Mouse (Mus musculus) frontal cortex, postnatal 36 days (tissue): ENCODE measurements around the gene Plekhg3.

Source experiments
- DNase-seq, 2 experiments: peaks; one replicate each; pipeline ENCODE4 v3.0.0; 2022; ENCODE audit warnings: low spot score in 2 of 2

Plekhg3 gene

DNA sequence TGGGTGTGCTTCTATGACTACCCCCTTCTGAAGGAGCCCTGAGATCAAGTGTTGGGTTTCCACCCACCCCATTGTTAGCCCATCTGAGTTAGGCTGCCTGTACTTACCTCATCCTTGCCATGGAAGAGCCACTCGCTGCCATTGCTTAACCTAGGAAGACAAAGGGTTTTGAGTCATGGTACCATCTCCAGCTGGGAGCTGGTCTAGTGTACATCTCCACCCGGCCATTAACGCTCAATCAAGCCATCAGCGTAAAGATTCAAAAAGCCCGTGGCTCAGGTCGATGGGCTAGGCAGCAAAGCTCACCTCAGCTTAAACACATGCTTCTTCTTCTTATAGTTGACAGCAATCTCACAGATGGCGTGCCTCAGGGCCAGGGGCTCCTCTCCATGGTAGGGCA lies 52.8 kb downstream of the Plekhg3 start:
- no peak for DNase-seq

DNA sequence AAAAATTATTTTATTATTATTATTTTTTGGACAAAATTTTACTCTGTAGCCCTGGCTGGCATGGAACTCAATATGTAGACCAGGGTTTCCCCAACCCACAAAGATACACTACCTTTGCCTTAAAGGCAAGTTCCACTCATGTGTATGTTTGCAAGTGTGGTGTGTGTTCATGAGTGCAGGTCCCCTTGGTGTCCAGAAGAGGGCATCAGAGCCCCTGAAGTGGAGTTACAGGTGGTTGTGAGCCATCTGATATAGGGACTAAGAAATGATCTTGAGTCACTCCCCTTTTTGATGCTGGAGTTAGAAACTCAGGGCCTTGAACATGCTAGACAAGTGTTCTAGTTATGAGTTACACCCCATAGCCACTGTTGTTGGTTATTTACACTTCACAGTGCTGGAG lies 54.3 kb downstream of the Plekhg3 start:
- no peak for DNase-seq

DNA sequence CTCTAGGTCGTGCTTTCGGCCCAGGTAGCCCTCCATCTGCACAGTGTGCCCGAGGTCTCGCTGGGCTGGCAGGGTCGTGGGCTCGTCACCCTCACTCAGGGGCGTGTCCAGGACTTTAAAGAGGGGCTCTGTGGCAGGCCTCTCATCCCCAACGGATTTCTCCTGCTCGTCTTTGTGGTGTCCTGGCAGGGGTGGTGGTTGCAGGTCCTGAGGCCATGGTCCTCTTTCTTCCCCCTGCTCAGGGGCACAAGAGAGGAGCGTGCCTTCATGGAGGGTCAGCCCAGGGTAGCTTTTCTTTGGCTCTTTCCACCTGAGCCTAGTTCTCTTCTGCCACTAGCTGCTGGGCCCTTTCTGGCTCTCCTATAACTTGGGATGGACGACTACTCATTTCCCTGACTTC lies 56.7 kb downstream of the Plekhg3 start:
- no peak for DNase-seq

DNA sequence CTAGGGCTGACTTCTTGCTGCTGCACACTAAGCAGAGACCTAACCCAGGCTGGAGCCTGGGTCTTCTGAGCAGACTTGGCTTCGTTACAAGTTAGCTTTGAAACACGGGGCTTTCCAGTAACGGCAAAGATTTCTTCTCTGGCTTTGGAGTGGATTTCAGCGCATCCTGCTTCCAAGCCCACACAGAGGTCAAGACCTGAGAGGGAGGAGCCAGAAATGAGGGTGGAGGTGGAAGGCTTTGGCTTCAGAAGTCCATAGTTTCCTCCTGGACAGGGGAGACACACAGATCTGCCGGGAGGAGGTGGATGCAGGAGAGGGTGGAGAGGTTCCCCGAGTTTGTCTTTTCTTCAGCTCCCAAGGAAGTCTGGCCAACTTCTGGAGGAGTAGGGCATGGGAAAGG lies 58.8 kb downstream of the Plekhg3 start:
- DNase-seq: no peak

DNA sequence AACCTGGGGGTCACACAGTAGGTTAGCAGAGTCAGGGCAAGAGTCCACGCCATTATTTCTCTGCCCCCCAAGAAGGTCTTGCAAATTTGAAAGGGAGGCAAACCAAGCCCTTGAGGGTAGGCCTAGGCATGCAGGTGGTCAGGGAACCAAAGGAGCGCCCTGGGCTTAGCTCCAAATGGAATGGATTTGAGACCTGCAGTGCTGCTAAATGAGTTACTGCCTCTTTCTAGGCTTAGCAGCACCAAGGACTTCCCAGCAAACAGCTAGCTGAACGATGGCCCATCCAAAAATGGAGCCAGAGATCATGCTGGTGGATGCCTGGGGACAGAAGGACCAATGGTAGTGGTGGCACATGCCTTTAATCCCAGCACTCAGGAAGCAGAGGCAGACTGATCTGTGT lies 60.3 kb downstream of the Plekhg3 start:
- DNase-seq: no peak

DNA sequence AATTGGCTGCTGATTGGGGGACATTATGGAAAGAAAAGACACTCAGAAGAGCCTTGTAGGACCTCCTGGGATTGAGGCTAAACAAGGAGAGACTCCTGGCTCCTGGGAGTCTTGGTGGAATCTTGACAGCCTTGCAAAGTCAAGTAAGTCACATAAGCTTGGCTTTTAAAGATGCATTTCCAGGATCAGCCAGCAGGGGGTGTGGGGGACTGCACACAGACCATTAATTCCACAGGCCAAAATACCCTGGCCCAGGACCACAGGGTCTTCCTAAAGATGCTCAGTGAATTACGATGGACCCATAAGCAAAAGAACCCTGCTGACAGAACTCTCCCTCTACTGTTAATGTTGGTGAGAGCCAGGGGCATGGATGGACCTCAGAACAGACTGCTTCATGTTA lies 61.5 kb downstream of the Plekhg3 start:
- DNase-seq: peak in 1 of 2 experiments; percentile 54

DNA sequence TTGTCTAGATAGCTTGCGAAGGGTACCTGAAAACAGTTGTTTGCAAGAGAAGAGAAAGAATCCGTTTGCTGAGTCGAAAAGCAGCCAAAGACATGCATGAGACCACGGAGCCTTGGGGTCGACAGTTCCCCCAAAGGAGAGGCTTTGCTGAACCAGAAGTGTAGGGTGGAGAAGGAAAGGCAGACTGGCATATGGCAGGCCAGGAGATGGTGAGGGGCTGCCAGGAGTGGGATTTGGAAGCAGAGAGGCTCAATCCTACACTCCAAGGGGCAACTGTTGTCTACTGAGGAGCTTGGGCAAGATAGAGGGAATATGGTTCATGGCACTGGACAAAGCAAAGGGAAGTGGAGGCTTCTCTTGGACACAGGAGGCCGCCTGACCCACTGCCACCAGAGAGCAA lies 62.6 kb downstream of the Plekhg3 start:
- DNase-seq: no peak

DNA sequence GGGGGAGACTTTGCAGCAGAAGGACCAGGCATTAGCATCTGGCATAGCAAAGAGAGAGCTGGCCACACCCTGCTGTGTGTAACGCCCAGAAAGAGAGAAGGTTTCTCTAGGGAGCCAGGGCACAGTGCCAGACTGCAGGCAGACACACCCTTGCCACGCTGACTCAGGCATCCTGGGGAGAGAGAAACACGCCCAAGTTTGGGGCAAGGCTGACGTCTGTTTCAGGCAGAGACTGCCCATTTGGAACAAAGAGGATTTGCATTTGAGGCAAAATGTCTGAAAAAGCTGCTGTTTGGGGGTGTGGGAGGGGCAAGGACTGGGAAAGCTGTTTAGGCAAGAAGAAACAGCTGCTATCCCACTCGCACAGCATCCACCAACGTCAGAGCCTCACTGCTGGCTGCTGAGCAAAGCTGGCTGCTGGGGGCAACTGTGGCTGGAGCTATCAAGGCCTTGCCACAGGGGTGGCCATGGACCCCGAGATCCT lies 63.2 kb downstream of the Plekhg3 start:
- DNase-seq: peak; percentile 75 to 77

DNA sequence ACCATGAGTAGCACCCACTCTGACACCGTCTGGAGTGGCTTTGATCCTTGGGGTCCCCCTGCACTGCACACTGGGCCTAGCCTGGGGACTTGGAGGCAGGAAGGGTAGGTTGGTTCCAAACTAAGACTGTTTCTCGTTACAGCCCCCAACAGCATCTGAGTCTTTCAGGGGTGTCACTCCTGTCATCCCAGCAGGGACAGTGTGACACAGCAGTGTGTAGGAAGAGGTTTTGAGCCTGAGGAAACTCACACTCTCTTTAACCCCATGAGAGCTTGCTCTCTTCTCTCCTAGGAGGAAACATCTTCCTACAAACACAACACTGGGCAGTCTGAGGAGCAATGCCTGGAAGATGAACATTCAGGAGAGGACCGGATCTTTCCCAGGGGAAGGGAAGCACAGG lies 63.9 kb downstream of the Plekhg3 start:
- DNase-seq: peak in 1 of 2 experiments; percentile 15

DNA sequence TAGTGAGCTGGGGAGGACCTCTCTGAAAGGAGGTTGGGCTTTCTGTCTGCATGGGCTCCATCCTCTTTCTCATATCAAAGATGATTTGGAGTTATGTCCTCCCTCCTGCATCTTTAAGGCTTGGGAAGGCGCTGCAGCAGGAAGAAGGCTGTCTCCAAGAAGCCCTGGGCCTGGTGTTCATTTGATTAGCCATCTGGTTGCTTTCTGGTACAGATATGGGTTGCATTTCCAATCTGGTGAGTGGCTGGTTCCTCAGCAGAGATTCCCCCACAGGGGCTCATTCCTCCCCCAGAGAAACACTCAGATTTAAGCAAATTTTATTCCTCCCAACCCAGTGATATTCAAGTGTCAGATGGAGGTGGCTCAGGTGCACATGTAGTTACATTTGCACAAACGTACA lies 65.1 kb downstream of the Plekhg3 start:
- DNase-seq: peak in 1 of 2 experiments; percentile 56

DNA sequence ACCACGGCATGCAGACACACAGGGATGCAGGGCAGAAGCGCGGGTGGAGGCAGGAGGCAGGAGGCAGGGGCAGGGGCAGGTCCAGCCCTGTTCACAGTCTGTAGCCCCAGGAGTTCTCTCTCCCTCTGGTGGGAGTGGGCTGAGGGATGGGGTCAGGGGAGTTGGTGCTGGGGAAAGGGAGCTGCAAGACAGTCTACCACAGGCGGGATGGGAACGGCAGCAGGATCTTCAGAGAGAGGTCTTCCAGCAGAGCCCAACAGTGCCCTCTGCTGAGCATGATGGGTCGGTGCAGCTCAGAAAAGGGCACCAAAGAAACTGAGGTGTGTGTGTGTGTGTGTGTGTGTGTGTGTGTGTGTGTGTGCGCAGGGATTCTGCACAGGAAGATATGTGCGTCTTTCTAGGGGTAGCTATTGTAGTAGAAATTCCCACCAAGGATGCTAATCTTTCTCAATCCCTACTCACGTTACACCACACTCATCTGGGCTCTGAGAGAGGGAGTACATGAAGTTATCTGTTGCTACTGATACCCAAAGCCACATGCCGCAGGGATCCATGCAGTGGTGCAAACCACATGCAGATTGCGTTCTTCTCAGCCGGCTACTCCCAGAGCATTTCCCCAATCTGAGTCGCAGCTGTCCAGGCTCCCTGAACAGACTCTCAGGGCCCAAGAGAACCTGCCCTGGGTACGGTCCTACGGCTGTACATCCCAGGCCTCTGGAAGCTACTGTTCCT lies 65.8 kb downstream of the Plekhg3 start:
- peak; percentile 65 to 81 for DNase-seq

DNA sequence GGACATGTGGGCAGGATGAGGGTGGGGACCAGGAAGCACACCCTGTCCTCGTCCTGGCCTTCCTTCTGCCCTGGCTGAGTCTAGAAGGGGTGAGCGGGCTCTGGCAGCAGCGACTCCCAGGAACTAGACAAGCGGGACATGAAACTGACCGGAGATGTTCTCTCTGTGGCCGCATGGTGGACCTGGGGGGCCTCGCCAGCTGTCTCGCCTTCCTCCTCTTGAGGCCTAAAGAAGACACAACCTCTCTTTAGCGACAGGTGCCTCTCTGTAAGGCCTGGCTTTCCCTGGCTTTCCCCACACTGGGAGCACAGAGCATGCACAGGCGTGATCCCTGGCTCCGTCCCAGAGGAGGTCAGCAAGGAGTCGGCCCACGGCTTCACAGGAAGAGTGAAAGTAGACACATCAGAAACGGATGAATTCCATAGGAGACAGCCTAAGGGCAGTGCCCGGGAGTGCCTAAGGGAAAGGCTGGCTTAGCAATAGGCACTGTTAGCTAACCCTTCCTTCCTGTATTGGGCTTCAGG lies 66.9 kb downstream of the Plekhg3 start:
- DNase-seq: no peak

DNA sequence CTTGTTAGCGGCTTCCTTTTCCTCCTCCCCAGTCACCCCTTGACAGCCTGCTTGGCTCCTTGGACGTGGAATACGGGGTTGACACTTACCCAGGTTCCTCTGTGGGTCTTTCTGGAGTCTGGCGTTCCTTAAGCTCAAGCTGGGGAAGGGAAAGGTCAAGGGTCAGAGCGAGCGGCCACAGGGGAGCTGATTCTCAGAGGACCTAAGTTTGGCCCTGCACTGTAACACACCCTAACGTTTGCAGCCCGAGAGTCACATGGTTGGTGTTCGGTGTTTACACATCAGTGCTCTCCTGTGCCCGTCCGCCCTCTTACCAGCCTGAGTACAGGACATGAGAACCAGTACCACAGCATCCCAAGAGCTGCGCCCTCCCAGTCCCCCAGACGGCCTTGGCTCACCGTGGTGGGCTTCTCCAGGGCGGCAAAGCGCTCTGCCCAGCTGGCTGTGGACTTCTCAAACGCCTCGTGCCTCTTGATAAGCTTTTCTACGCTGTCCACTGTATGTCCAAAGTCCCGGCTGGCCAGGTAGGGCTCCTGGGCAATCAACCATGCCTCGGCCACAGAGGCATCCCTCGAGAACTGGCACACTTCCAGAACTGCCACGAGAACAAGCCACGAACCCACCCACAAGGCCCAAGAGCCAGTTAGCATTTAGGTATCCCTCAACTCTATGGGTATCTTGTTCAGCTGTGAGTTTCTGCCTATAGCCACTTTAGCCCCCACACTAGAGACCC lies 67.7 kb downstream of the Plekhg3 start:
- no peak for DNase-seq

DNA sequence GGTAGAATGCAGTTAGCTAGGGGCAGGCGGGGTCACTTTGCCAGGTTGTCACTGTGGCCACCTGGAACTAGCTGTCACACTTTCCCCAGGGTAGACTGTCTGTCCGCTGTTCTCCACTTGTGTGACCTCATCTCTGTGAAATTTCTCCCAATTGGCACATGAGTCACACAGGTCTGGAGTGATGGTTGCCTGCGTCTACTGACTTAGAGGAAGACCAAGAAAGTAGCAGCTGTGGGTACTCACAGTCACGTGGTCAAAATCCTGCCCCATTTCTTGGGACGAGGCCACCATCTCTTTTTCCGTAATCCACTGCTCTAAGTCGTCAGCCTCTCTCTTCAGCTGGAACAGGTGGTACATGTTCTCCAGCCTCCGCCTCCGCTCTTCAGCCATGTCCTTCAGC lies 73.1 kb downstream of the Plekhg3 start:
- DNase-seq: no peak

DNA sequence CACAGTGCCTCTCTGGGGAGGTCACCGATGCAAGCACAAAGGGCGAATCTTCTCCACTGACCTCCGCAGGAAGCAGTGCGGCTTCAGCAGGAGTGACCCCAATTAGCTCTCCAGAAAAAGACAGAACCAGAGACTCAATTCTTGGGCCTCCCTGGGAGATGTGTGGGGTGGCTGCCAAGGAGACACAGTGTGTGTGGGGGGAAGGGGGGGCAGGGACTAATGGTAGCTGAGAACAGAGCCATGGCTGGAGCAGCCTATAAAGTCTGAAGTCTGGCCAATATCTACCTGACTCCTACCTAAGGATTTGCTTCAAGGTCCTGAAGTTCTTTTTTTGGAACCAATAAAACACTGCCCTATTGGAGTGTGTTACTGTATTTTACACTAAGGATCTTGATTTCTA lies 73.9 kb downstream of the Plekhg3 start:
- no peak for DNase-seq

DNA sequence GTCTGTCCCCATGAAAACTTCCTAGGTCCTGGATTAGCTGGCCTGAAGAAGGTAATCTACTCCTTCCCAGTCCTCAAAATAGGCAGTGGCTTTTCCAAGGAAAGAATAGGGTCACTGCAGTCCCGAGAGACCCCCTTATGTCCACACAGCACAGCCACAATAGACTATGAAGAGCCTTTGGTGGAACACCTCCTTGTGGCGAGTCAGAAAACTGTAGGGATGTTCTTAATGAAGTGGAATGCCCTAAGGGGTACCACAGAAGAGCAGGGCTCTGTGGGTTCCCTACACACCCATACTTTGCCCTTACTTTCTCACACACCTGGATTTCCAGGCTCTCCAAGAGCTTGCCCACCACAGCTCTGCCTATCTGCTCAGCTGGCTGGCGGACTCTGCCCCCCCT lies 75.1 kb downstream of the Plekhg3 start:
- DNase-seq: no peak

DNA sequence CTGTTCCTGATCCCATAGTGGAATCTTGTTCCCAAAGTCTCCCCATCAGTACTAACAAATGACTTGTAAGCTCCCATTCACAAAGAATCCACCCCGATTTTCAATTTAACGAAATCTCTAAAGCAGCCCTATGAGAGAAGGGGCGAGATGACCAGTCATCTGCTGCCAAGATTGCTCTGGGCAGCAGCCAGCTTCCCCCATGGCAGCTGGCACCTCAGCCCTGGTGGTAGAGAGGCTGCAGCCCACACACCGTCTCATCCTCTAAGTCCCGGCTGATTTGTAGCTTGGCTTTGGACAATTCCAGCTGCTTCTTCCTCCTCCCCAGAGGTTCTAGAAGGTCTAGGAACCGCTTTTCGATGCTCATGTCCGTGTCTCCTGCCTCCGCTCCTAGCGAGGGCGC lies 77.5 kb downstream of the Plekhg3 start:
- no peak for DNase-seq

DNA sequence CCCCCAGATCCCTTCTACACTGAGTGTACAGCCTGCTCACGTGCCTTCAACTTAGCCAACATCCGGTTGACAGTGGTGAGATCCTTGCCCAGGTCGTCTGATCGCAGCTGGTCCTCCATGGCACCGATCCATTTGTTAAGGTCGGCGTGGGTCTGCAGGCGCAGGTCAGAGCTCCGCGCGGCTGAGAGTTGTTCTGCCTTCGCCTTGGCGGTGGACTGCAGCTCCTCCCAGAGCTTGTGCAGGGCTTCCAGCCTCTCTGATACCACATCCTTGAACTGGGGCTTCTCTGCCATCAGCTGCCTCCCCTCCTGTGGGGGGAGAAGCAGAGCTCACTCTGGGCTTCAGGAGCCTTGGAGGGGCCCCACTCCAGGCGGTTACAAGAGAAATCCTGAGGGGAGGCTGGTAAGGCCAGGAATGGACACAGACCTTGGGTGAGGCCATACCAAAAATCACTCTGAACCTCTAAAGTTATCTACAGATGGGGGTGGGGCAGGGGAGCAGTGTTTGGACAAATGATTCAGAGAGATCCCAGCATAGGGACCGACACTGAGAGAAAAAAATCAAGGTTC lies 78.4 kb downstream of the Plekhg3 start:
- no peak for DNase-seq

DNA sequence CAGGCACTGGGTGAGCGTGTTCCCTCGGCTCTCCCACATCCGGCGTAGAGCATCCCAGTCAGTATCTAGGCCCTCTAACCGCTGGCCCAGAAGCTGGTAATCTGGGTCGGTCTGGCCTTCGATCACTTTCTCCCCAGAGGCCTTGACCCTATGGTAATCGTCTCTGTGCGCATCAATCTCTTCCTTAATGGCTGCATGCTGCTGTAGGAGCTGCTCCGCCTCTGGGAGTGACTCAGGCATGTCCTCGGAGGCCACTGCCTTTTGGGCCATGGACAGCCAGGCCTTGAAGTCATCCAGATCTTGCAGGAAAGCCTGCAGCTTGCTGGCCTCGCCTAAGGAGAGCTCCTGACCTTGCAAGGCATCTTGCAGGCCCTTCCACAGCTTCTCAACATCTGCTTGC lies 81.9 kb downstream of the Plekhg3 start:
- DNase-seq: no peak

DNA sequence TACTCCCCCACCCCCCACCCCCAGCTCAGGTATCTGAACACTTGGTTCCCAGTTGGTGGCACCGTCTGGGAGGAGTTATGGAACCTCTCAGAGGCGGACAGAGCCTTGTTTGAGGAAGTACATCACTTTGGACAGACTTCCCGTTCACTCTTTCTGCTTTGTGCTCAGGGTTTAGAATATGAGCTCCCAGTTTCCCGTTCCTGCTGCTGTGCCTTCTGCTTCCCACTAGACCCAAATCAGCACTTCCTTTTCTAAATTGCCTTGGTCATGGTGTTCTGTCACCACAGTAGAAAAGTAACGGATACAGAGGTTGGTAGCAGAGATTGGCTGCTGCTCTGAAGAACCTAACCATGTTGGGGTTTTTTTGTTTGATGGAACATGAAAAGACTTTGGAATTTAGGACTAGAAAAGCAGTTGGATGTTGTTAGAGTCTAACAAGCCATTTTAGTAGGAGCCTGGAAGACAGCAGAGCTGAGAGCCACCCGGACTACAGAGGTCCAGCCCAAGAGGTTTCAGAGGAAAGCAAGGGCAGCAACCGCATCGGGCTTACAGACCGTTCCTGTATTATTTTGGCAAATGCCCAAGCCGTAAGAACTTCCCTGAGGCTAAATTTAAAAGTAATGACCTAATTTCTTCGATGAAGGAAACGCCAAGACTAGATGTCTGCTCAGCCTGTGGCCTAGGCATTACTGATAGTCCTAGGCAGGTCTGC lies 84.3 kb downstream of the Plekhg3 start:
- DNase-seq: no peak

DNA sequence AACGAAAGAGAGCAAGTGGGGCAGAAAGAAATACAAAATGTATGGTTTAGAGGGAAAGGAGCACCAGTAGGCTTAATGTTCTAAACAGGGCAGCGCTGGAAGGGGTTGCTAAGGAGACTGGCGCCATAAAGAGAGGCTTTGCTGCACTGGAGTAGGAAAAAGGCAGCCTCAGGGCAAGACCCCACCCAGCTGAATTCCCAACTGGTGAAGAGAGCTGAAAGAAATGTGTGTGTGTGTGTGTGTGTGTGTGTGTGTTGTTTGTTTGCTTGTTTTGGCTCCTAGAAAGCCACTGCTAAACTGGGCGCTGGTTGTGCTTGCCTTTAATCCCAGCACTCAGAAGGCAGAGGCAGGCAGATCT lies 84.9 kb downstream of the Plekhg3 start:
- DNase-seq: no peak

DNA sequence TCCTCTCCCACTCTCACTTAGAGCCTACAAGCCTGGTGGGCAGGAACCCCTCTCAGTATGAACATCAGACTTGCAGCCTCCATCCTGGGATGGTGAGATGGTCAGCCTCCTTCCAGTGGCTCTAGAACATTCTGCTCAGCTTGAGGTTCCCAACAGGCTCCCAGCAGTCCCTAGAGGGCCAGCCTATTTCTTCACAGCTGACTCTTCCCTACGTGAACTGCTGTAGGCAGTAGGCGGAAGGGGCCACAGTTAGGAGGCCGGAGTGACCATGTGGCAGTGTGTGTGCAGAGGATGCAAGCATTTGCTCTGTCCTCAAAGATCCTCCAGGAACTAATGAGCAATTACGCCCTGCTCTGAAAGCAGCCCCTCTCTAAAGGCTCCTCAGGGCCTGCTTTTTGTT lies 87.5 kb downstream of the Plekhg3 start:
- no peak for DNase-seq
